Mouse (Mus musculus) layer of hippocampus, postnatal 36 days (tissue): Measurements from ENCODE around the gene Gm11492. TPM values are rescaled to one million over a fixed set of nuclear protein-coding genes. Genes with fewer than 3 reads are reported as not detected.

Experiments
- DNase-seq, 2 experiments: peaks; one replicate each; pipeline ENCODE4 v3.0.0; 2022
- total RNA-seq, 2 experiments: library from RNA; stranded (reverse); gene quantifications; 2 replicates each; pipeline ENCODE4 v1.2.3; 2021

Gene Gm11492
- not detected for total RNA-seq

- DNase-seq = no peak
Measured at GRCm38 (mm10) chr11:87566501-87566900, at the start of gene Gm11492. TSS of gene Gm11492 (plus strand) at chr11:87566653.

GRCm38 (mm10) chr11:87519260-87519659 lies 47.2 kb upstream of the Gm11492 start:
- no peak for DNase-seq

- no peak for DNase-seq
Measured at GRCm38 (mm10) chr11:87523466-87523865, 43.0 kb upstream of the Gm11492 start.

- no peak for DNase-seq
Measured at GRCm38 (mm10) chr11:87523967-87524366, 42.5 kb upstream of the Gm11492 start.

GRCm38 (mm10) chr11:87524780-87525179 lies 41.7 kb upstream of the Gm11492 start:
- DNase-seq = no peak

- DNase-seq = no peak
Measured at GRCm38 (mm10) chr11:87527364-87527763, 39.1 kb upstream of the Gm11492 start.

- no peak for DNase-seq
Measured at GRCm38 (mm10) chr11:87527990-87528389, 38.5 kb upstream of the Gm11492 start.

GRCm38 (mm10) chr11:87531695-87532094 lies 34.8 kb upstream of the Gm11492 start:
- DNase-seq = no peak

- no peak for DNase-seq
Measured at GRCm38 (mm10) chr11:87542285-87542684, 24.2 kb upstream of the Gm11492 start.

- DNase-seq = no peak
Measured at GRCm38 (mm10) chr11:87542906-87543305, 23.5 kb upstream of the Gm11492 start.

GRCm38 (mm10) chr11:87553342-87553741 lies 13.1 kb upstream of the Gm11492 start:
- DNase-seq = no peak

GRCm38 (mm10) chr11:87554386-87554785 lies 12.1 kb upstream of the Gm11492 start:
- DNase-seq = no peak

- no peak for DNase-seq
Measured at GRCm38 (mm10) chr11:87555106-87555703, 11.2 kb upstream of the Gm11492 start.

- no peak for DNase-seq
Measured at GRCm38 (mm10) chr11:87561208-87561607, 5.2 kb upstream of the Gm11492 start.

GRCm38 (mm10) chr11:87568255-87568953 lies 2.0 kb downstream of the Gm11492 start, which contains the start of gene Sept4:
TSS of gene Sept4 (plus strand) at chr11:87568903.
- no peak for DNase-seq

GRCm38 (mm10) chr11:87570743-87571142 lies 4.3 kb downstream of the Gm11492 start:
- DNase-seq = no peak

GRCm38 (mm10) chr11:87571361-87571950 lies 5.0 kb downstream of the Gm11492 start:
- DNase-seq = no peak

GRCm38 (mm10) chr11:87573751-87574150 lies 7.3 kb downstream of the Gm11492 start:
- DNase-seq = no peak

GRCm38 (mm10) chr11:87574520-87575180 lies 8.2 kb downstream of the Gm11492 start:
- DNase-seq = no peak

GRCm38 (mm10) chr11:87577601-87578248 lies 11.3 kb downstream of the Gm11492 start:
- DNase-seq = no peak

- DNase-seq = peak; percentile 70 to 73
Measured at GRCm38 (mm10) chr11:87578249-87578962, 12.0 kb downstream of the Gm11492 start.
